Mouse (Mus musculus) heart, embryonic 16.5 days (tissue): ENCODE data around the gene Zpbp2. TPM values are rescaled to one million over a fixed set of nuclear protein-coding genes. Genes with fewer than 3 reads are reported as not detected.

ENCODE experiments used
- ATAC-seq: fragments of 200-750 bp; cut with Nextera tagmentation; replicated peaks from 2 replicates; pipeline ENCODE4 v1.8.0; 2017; ENCODE audit warnings: moderate number of reproducible peaks; ENCODE audit not compliant: insufficient read depth, low FRiP score; ENCODE audit errors: extremely low read depth
- H3K27ac ChIP-seq: fragments of 300-500 bp; sonication (generic); 2 replicates; pipeline ENCODE4 v1.5.1; 2014; ENCODE audit warnings: mild to moderate bottlenecking, low read length, control low read depth, moderate library complexity
- H3K27me3 ChIP-seq: fragments of 300-500 bp; sonication (generic); 2 replicates; pipeline ENCODE4 v1.6.1; 2014; ENCODE audit warnings: low read length, mixed read lengths; ENCODE audit not compliant: control insufficient read depth, insufficient read depth
- H3K36me3 ChIP-seq: fragments of 300-500 bp; sonication (generic); 2 replicates; pipeline ENCODE4 v1.6.1; 2014; ENCODE audit not compliant: control insufficient read depth, insufficient read depth
- H3K4me1 ChIP-seq: fragments of 300-500 bp; sonication (generic); 2 replicates; pipeline ENCODE4 v1.6.1; 2014; ENCODE audit warnings: low read length, mixed read lengths; ENCODE audit not compliant: control insufficient read depth, insufficient read depth
- H3K4me2 ChIP-seq: fragments of 300-500 bp; sonication (generic); 2 replicates; pipeline ENCODE4 v1.6.1; 2014; ENCODE audit warnings: low read depth, mild to moderate bottlenecking, control low read depth, low read length
- H3K4me3 ChIP-seq: fragments of 300-500 bp; sonication (generic); 2 replicates; pipeline ENCODE4 v1.5.1; 2014; ENCODE audit warnings: mild to moderate bottlenecking, control low read depth, low read length
- H3K9ac ChIP-seq: fragments of 300-500 bp; sonication (generic); 2 replicates; pipeline ENCODE4 v1.6.1; 2014; ENCODE audit warnings: low read length, control low read depth
- H3K9me3 ChIP-seq: fragments of 300-500 bp; sonication (generic); replicated peaks from 2 replicates; pipeline ENCODE4 v1.6.1; 2016; ENCODE audit warnings: low read length; ENCODE audit not compliant: control insufficient read depth
- WGBS: fragments of 180-500 bp; shearing (Covaris S2); extraction: QIAGEN DNeasy Blood & Tissue Kit; methylation state at CpG from one replicate; pipeline ENCODE4 v1.1.7; 2014; 5-methylcytosine and 5-hydroxymethylcytosine counted together
- polyA plus RNA-seq: library from polyadenylated mRNA; unstranded; fragments of >200 nt; fragmentation: Nextera tagmentation; extraction: Ambion mirVana; gene quantifications from 2 replicates; pipeline ENCODE4 v1.2.1, GENCODE M21; 2015

Gene Zpbp2
- polyA plus RNA-seq, 1 experiment from 2014 or later = 0.42 TPM

- no peaks in the 10 kb centered on the region for H3K9me3 ChIP-seq
- H3K27ac ChIP-seq = peak overlapping the region; percentile 37; the same call in 1 of the 2 replicates
- H3K4me3 ChIP-seq = no peak overlapping the region
- H3K9ac ChIP-seq = no peak overlapping the region
- H3K27me3 ChIP-seq = 0 out of 2 replicates have a peak, but pooled peaks cover 2% of the 10 kb centered on the region
- H3K36me3 ChIP-seq = no peaks in the 10 kb centered on the region
- no peaks in the 10 kb centered on the region for H3K4me1 ChIP-seq
- no peak for ATAC-seq
- WGBS = 68% methylated on average over 10 of the region's 10 CpGs
- no peak overlapping the region for H3K4me2 ChIP-seq
These were observed 24.0 kb upstream of the Zpbp2 start for GRCm38 (mm10) chr11:98526824-98527461.

- Histone ChIP-seq H3K27me3 (peaks cover 3% of the 10 kb centered on the region), H3K4me3 (no peak overlapping the region), H3K9ac (no peak overlapping the region), H3K27ac (no peak overlapping the region), H3K4me2 (no peak overlapping the region), H3K4me1 (no peaks in the 10 kb centered on the region), H3K9me3 (peaks cover 6% of the 10 kb centered on the region), H3K36me3 (no peaks in the 10 kb centered on the region)
- no peak for ATAC-seq
These were observed 13.3 kb upstream of the Zpbp2 start for GRCm38 (mm10) chr11:98537480-98538034.

- no peak overlapping the region for H3K4me2 ChIP-seq
- no peaks in the 10 kb centered on the region for H3K36me3 ChIP-seq
- peaks cover 4% of the 10 kb centered on the region for H3K9me3 ChIP-seq
- no peak overlapping the region for H3K9ac ChIP-seq
- ATAC-seq = no peak
- no peak overlapping the region for H3K27ac ChIP-seq
- peaks cover 13% of the 10 kb centered on the region for H3K27me3 ChIP-seq
- WGBS = 80% methylated on average over 5 of the region's 5 CpGs
- H3K4me3 ChIP-seq = no peak overlapping the region
- H3K4me1 ChIP-seq = no peaks in the 10 kb centered on the region
These were observed 10.6 kb upstream of the Zpbp2 start for GRCm38 (mm10) chr11:98540319-98540718.

- WGBS = 68% methylated on average over 8 of the region's 8 CpGs
- H3K4me3 ChIP-seq = no peak overlapping the region
- peaks cover 35% of the 10 kb centered on the region for H3K27me3 ChIP-seq
- H3K4me2 ChIP-seq = no peak overlapping the region
- H3K36me3 ChIP-seq = no peaks in the 10 kb centered on the region
- H3K4me1 ChIP-seq = no peaks in the 10 kb centered on the region
- ATAC-seq = no peak
- peaks cover 4% of the 10 kb centered on the region for H3K9me3 ChIP-seq
- no peak overlapping the region for H3K27ac ChIP-seq
- H3K9ac ChIP-seq = no peak overlapping the region
These were observed 8.3 kb upstream of the Zpbp2 start for GRCm38 (mm10) chr11:98542553-98542952.

- WGBS = 76% methylated on average over 1 of the region's 1 CpGs
- no peaks in the 10 kb centered on the region for H3K4me1 ChIP-seq
- no peaks in the 10 kb centered on the region for H3K36me3 ChIP-seq
- H3K9ac ChIP-seq = no peak overlapping the region
- H3K4me3 ChIP-seq = no peak overlapping the region
- no peak for ATAC-seq
- no peak overlapping the region for H3K27ac ChIP-seq
- peaks cover 4% of the 10 kb centered on the region for H3K9me3 ChIP-seq
- H3K4me2 ChIP-seq = no peak overlapping the region
- H3K27me3 ChIP-seq = peaks cover 44% of the 10 kb centered on the region
These were observed 7.5 kb upstream of the Zpbp2 start for GRCm38 (mm10) chr11:98543414-98543813.

- H3K4me2 ChIP-seq = peak overlapping the region; percentile 95
- no peak for ATAC-seq
- WGBS = 4% methylated on average over 16 of the region's 16 CpGs
- H3K9ac ChIP-seq = peak overlapping the region; percentile 66
- no peak overlapping the region for H3K27ac ChIP-seq
- peaks cover 49% of the 10 kb centered on the region for H3K27me3 ChIP-seq
- no peaks in the 10 kb centered on the region for H3K36me3 ChIP-seq
- H3K4me1 ChIP-seq = no peaks in the 10 kb centered on the region
- H3K9me3 ChIP-seq = peaks cover 3% of the 10 kb centered on the region; the same call in 1 of the 2 replicates
- peak overlapping the region; percentile 60 for H3K4me3 ChIP-seq
These were observed 5.8 kb upstream of the Zpbp2 start for GRCm38 (mm10) chr11:98544890-98545677.

GRCm38 (mm10) chr11:98545711-98546231 lies 5.1 kb upstream of the Zpbp2 start, which contains the start of gene Ikzf3:
Gene Ikzf3 (minus strand): TSS chr11:98546031.
- peak; percentile 37 for ATAC-seq
- no peaks in the 10 kb centered on the region for H3K36me3 ChIP-seq

GRCm38 (mm10) chr11:98546529-98547307 lies 4.2 kb upstream of the Zpbp2 start:
- no peaks in the 10 kb centered on the region for H3K36me3 ChIP-seq
- H3K9me3 ChIP-seq = no peaks in the 10 kb centered on the region
- ATAC-seq = no peak
- peaks cover 6% of the 10 kb centered on the region for H3K4me1 ChIP-seq
- WGBS = 46% methylated on average over 12 of the region's 12 CpGs
- H3K27ac ChIP-seq = no peak overlapping the region
- peaks cover 51% of the 10 kb centered on the region for H3K27me3 ChIP-seq
- H3K9ac ChIP-seq = no peak overlapping the region
- H3K4me2 ChIP-seq = no peak overlapping the region
- no peak overlapping the region for H3K4me3 ChIP-seq

More at GRCm38 (mm10) chr11:98545711-98546231, 5.1 kb upstream of the Zpbp2 start, which contains the start of gene Ikzf3:
- peaks cover 3% of the 10 kb centered on the region for H3K4me1 ChIP-seq
- no peak within 1 kb of the TSS; the same call in 1 of the 2 replicates for H3K27ac ChIP-seq
- no peaks in the 10 kb centered on the region for H3K9me3 ChIP-seq
- peaks cover 51% of the 10 kb centered on the region for H3K27me3 ChIP-seq
- H3K9ac ChIP-seq = peak within 1 kb of the TSS; percentile 66
- 2% methylated on average over 58 of the region's 58 CpGs for WGBS
- peak within 1 kb of the TSS; percentile 60 for H3K4me3 ChIP-seq
- peak within 1 kb of the TSS; percentile 95 for H3K4me2 ChIP-seq
